Mouse (Mus musculus): Measurements from ENCODE around the gene Otop2. TPM values are rescaled to one million over a fixed set of nuclear protein-coding genes. Genes with fewer than 3 reads are reported as not detected.

Gene Otop2
- polyA plus RNA-seq, 1 experiment: not detected

DNA sequence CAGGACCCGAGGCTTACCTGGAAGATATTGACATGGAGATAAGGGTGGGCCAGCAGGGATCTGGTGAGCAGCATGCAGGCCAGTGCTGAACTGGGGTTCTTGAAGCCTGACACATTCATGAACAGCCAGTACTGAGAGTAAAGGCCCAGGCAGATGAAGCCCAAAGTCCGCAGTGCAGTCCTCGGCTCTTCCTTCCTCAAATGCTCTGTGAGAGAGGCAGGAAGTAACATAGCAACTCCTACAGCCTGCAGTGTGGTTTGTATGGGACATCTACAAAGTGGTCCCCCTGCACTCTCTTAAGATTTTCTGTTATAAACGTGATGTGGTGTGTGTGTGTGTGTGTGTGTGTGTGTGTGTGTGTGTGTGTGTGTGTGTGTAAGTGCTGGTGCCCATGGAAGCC is 21.7 kb upstream of the Otop2 start:
- Histone ChIP-seq H3K27ac (ENCODE audit: insufficient read depth, low read length) (no peak overlapping the region), H3K4me3 (ENCODE audit: insufficient read depth, low read length) (no peak overlapping the region), H3K4me1 (ENCODE audit: control insufficient read depth, insufficient read depth, low read length) (no peaks in the 10 kb centered on the region)
- no peak for TF ChIP-seq CTCF (IDR thresholded peaks at IDR 0.05; ENCODE audit: borderline replicate concordance, insufficient read depth, low read length)
- TF ChIP-seq POLR2A (IDR thresholded peaks at IDR 0.05; ENCODE audit: low read depth, low read length): no peak

DNA sequence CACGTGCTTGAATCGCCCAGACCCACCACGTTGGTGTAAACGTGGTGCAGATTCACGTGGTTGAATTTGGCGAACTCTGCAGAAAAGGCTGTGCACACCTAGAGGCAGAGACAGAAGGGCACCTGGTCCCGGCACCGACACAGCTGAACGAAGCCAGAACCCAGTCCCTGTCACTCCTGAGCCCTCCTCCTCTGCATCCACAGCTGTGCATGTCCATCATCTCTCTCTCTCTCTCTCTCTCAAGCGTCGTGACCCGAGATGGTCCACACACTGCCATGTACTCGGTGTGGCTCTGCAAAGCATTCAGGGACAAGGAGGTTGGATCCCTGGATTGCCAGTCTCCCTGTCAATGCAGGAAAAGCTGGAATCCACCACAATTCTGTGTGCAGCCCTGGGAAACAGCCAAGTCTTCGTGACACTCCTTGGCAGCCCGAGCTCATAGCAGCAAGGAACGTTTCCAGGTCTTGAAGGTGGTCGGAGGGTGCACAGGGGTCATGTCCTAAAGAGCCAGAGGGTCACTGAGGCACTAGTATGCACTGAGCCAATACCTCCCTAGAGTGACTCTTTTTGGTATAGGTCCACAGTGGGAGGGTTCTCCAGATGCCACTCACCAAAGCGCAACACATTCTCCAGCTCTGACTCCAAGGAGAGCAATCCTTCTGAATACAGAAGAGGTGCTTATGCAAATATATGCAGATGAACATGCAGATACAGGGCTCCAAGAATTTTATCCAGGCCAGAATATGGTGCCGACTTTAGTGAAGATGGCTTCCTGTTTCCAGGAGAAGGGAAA is 20.6 kb upstream of the Otop2 start:
- H3K4me3 ChIP-seq (ENCODE audit: insufficient read depth, low read length): no peak overlapping the region
- TF ChIP-seq POLR2A (IDR thresholded peaks at IDR 0.05; ENCODE audit: low read depth, low read length) (no peak), CTCF (IDR thresholded peaks at IDR 0.05; ENCODE audit: borderline replicate concordance, insufficient read depth, low read length) (no peak)
- H3K27ac ChIP-seq (ENCODE audit: insufficient read depth, low read length): no peak overlapping the region
- H3K4me1 ChIP-seq (ENCODE audit: control insufficient read depth, insufficient read depth, low read length): no peaks in the 10 kb centered on the region

GRCm38 (mm10) chr11:115287386-115287785 is 19.6 kb upstream of the Otop2 start:
- Histone ChIP-seq H3K4me3 (ENCODE audit: insufficient read depth, low read length) (no peak overlapping the region), H3K4me1 (ENCODE audit: control insufficient read depth, insufficient read depth, low read length) (no peaks in the 10 kb centered on the region), H3K27ac (ENCODE audit: insufficient read depth, low read length) (no peak overlapping the region)
- TF ChIP-seq POLR2A (IDR thresholded peaks at IDR 0.05; ENCODE audit: low read depth, low read length): no peak
- no peak for TF ChIP-seq CTCF (IDR thresholded peaks at IDR 0.05; ENCODE audit: borderline replicate concordance, insufficient read depth, low read length)

GRCm38 (mm10) chr11:115288305-115288704 is 18.7 kb upstream of the Otop2 start:
- TF ChIP-seq POLR2A (IDR thresholded peaks at IDR 0.05; ENCODE audit: low read depth, low read length) (no peak), CTCF (IDR thresholded peaks at IDR 0.05; ENCODE audit: borderline replicate concordance, insufficient read depth, low read length) (no peak)
- Histone ChIP-seq H3K4me3 (ENCODE audit: insufficient read depth, low read length) (no peak overlapping the region), H3K4me1 (ENCODE audit: control insufficient read depth, insufficient read depth, low read length) (no peaks in the 10 kb centered on the region), H3K27ac (ENCODE audit: insufficient read depth, low read length) (no peak overlapping the region)

GRCm38 (mm10) chr11:115289885-115290284 is 17.1 kb upstream of the Otop2 start:
- Histone ChIP-seq H3K27ac (ENCODE audit: insufficient read depth, low read length) (no peak overlapping the region), H3K4me3 (ENCODE audit: insufficient read depth, low read length) (no peak overlapping the region), H3K4me1 (ENCODE audit: control insufficient read depth, insufficient read depth, low read length) (no peaks in the 10 kb centered on the region)
- TF ChIP-seq POLR2A (IDR thresholded peaks at IDR 0.05; ENCODE audit: low read depth, low read length) (no peak), CTCF (IDR thresholded peaks at IDR 0.05; ENCODE audit: borderline replicate concordance, insufficient read depth, low read length) (no peak)

- Histone ChIP-seq H3K4me1 (ENCODE audit: control insufficient read depth, insufficient read depth, low read length) (no peaks in the 10 kb centered on the region), H3K4me3 (ENCODE audit: insufficient read depth, low read length) (no peak overlapping the region), H3K27ac (ENCODE audit: insufficient read depth, low read length) (no peak overlapping the region)
- TF ChIP-seq POLR2A (IDR thresholded peaks at IDR 0.05; ENCODE audit: low read depth, low read length) (no peak), CTCF (IDR thresholded peaks at IDR 0.05; ENCODE audit: borderline replicate concordance, insufficient read depth, low read length) (no peak)
Measured at GRCm38 (mm10) chr11:115290314-115290713, 16.6 kb upstream of the Otop2 start.

DNA sequence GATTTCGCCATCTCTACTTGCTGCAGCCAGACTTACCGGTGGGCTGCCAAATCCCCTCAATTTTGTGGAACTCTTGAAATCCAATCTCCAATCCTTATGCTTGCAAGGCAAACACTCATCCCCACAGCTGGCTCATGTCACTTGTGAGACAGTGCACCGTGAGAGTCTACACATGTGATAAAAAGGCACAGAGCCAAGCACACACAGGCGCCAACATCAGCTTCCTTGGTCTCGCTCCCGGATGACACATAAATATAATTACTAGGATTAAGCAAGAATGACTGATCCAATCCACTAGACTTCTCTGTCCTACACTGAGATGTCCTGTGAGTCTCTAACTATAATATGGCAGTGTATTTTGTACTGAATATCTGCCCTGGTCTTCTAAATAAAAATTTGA is 16.0 kb upstream of the Otop2 start:
- Histone ChIP-seq H3K27ac (ENCODE audit: insufficient read depth, low read length) (no peak overlapping the region), H3K4me1 (ENCODE audit: control insufficient read depth, insufficient read depth, low read length) (no peaks in the 10 kb centered on the region), H3K4me3 (ENCODE audit: insufficient read depth, low read length) (no peak overlapping the region)
- no peak for TF ChIP-seq CTCF (IDR thresholded peaks at IDR 0.05; ENCODE audit: borderline replicate concordance, insufficient read depth, low read length)
- no peak for TF ChIP-seq POLR2A (IDR thresholded peaks at IDR 0.05; ENCODE audit: low read depth, low read length)

DNA sequence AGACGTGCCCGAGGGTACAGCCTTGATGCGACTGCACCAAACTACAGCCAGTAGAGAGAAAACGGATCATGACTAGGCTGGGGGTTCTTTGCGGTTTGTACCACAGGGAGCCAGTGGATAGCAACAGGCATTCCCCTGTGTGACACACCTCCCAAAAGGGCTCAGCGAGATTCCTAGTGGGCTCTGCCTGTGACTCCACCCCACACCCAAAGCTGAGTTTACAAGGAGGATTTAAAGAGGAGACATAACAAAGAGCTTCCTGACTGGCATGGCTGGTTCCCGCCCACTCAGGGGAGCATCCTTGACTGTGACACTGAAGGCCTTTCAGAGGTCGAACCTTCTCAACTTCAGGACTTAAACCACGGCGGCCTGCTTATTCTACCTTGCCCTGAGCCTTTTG is 15.5 kb upstream of the Otop2 start:
- no peak for TF ChIP-seq POLR2A (IDR thresholded peaks at IDR 0.05; ENCODE audit: low read depth, low read length)
- TF ChIP-seq CTCF (IDR thresholded peaks at IDR 0.05; ENCODE audit: borderline replicate concordance, insufficient read depth, low read length): no peak
- Histone ChIP-seq H3K4me1 (ENCODE audit: control insufficient read depth, insufficient read depth, low read length) (no peaks in the 10 kb centered on the region), H3K27ac (ENCODE audit: insufficient read depth, low read length) (no peak overlapping the region), H3K4me3 (ENCODE audit: insufficient read depth, low read length) (no peak overlapping the region)

DNA sequence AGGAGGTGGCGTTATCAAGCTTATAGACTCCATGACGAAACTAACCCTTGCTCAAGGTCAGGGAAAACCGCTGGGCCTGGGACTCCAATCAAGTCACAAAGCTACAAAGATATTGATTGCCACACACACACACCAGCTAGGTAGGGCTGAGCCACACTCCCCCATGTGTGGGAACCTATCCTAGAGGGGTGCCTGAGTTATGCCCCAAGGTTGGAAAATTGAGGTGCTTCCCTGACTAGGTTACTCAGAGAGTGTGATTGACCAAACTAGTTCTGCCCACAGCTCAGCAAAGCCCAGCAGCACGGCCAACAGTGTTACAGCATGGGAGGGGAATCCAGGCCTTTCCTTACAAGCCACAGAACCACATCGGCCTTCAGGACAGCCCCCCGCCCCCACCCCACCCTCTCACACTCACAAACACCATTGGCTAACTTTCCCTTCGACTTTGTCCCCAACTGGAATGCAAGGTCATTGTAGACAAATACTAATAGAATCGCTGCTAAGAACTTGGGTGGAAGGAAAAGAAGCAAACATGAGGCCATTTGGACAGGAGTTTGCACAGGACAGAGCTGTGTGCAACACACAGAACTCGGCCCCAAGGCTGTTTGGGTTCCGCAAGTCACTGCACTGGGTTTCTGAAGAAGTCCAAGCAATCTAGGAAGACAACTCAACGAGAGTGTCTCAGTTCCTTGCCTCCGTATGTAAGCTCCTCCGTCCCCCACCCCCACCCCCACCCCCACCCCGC is 14.2 kb upstream of the Otop2 start:
- H3K4me1 ChIP-seq (ENCODE audit: control insufficient read depth, insufficient read depth, low read length): no peaks in the 10 kb centered on the region
- TF ChIP-seq CTCF (IDR thresholded peaks at IDR 0.05; ENCODE audit: borderline replicate concordance, insufficient read depth, low read length) (no peak), POLR2A (IDR thresholded peaks at IDR 0.05; ENCODE audit: low read depth, low read length) (no peak)
- no peak overlapping the region for H3K4me3 ChIP-seq (ENCODE audit: insufficient read depth, low read length)
- H3K27ac ChIP-seq (ENCODE audit: insufficient read depth, low read length): no peak overlapping the region

DNA sequence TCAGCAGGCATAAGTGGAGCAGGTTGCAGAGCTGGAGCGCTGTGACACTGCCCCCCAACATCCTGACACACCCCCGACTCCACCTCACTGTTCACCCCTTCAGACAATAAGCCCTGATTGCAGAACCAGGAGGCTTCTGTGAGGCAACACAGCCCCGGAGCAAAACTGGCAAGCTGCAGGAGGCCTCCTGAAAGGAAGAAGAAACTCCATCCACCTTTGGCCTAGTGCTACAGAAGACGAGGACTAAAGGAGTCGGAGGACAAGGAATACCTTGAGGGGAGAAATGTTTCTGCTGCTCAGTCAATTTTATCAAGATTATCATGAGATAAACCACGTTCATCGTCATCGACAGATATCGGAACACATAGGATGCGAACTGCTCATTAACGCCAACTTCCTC is 11.0 kb upstream of the Otop2 start:
- H3K4me3 ChIP-seq (ENCODE audit: insufficient read depth, low read length): no peak overlapping the region
- TF ChIP-seq CTCF (IDR thresholded peaks at IDR 0.05; ENCODE audit: borderline replicate concordance, insufficient read depth, low read length): no peak
- TF ChIP-seq POLR2A (IDR thresholded peaks at IDR 0.05; ENCODE audit: low read depth, low read length): no peak
- H3K27ac ChIP-seq (ENCODE audit: insufficient read depth, low read length): no peak overlapping the region
- no peaks in the 10 kb centered on the region for H3K4me1 ChIP-seq (ENCODE audit: control insufficient read depth, insufficient read depth, low read length)
